Mouse (Mus musculus) c-Kit-positive CD71-positive TER-119-negative erythroid progenitor cells, embryonic 14.5 days (primary cell): Measurements from ENCODE around the gene Npas3.

Experiments
- DNase-seq: peaks from one replicate; pipeline ENCODE4 v3.0.0-alpha.2; 2013; ENCODE audit warnings: low read depth

The Npas3 gene

GRCm38 (mm10) chr12:53295747-53296146 is 47.3 kb downstream of the Npas3 start:
- DNase-seq, result no peak

- DNase-seq, result no peak
Measured at GRCm38 (mm10) chr12:53297946-53298840, 49.7 kb downstream of the Npas3 start.

GRCm38 (mm10) chr12:53300964-53301363 is 52.5 kb downstream of the Npas3 start:
- no peak for DNase-seq

DNA sequence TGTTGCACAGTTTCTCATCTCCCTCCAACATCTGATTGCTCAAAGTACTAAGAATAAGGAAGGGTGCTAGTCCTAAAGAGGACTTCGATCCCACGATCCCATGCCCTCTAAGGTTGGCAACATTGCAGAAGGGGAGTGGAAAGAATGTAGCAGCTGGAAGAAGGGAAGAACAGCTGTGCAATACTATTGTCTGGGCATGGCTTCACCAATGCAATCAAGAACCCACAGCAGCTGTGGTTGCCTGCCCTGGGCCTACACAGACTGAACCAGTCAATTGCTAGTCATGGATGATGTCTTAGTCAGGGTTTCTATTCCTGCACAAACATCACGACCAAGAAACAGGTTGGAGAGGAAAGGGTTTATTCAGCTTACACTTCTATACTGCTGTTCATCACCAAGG is 53.7 kb downstream of the Npas3 start:
- DNase-seq, result no peak

- DNase-seq, result no peak
Measured at GRCm38 (mm10) chr12:53316715-53317114, 68.2 kb downstream of the Npas3 start.

DNA sequence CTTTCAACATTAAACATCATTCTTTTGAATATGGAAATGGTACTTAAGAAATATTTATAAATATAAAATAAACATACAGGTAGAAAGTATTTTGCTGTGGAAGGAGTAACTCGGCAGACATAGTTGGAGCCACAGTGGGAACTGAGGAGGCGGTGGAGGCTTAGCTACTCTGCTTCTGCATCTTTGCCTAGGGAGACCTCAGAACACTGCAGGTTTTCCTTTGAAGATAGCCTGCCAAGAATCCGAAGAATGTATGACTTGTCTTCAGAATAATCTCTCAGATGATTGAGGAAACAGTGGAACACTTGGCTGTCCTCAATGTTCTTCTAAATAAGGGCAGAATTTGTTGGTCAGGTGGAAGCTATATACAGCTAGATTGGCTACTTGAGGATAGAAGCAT is 69.3 kb downstream of the Npas3 start:
- no peak for DNase-seq

GRCm38 (mm10) chr12:53320526-53320925 is 72.0 kb downstream of the Npas3 start:
- no peak for DNase-seq

GRCm38 (mm10) chr12:53321018-53321417 is 72.5 kb downstream of the Npas3 start:
- DNase-seq, result no peak

- no peak for DNase-seq
Measured at GRCm38 (mm10) chr12:53321944-53322343, 73.5 kb downstream of the Npas3 start.

DNA sequence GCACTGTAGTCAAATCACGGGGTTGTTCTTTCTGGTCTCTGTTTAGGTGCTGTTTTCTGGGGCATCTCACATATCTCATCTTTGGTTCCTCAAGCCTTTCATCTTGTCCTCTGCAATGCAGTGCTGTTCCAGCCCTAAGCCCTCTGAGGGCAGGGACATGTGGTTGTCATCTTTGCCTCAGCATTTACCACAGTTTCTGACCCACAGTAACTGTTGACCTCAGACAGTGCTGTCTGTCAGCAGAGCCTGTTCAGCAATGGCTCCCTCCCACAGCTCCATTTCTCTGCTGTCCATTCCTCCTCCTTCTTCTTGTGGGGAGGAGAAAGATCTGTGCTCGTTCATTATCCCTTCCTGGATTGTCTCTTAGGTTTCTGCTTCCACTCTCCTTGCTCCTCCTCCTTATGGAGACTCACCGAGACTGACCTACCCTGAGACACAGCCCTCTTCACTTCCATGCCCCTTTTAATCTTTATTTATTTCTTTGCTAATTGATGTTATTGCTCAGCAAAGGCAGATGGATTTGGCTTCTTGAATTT is 79.2 kb downstream of the Npas3 start:
- DNase-seq, result no peak

DNA sequence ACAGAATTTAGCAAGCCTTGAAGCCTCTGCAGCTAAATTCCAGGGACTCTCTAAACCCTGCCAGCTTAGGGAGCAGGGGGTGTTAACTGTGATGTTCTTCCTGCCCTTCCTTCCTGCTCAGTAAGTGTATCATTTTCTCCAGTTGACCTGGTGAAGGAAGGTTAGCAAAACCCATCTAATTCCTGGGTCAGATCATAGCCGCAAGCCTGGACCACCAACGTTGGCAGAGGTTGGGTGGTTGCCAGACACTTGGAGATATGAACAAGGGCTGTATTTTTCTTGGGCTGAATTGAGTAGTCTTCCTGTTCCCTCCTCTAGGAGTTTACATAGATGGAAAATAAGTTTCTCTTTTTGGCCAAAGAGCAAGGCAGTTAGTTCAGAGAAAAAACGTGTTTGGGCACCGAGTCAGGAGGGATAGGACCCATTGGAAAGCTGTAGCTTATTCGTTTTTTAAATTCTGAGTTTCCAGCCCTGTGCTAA is 79.8 kb downstream of the Npas3 start:
- DNase-seq, result no peak

DNA sequence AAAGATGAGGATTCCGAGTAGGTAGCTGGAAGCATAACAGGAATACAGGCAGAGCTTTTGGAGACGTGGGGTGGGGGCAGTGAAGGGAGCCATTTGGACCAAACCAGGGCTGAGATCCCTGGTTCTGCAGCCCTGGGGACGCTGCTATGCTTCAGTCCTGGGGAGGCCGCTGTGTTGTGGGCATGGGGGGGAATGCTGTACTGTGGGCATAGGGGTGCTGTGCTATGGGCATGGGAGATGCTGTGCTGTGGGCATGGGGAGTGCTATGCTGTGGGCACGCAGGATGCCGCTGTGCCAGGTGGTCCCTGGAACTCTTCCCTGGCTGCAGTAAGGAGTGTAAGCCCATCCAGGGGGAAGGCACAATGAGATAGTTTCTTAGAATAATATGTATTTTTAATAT is 81.7 kb downstream of the Npas3 start:
- no peak for DNase-seq

DNA sequence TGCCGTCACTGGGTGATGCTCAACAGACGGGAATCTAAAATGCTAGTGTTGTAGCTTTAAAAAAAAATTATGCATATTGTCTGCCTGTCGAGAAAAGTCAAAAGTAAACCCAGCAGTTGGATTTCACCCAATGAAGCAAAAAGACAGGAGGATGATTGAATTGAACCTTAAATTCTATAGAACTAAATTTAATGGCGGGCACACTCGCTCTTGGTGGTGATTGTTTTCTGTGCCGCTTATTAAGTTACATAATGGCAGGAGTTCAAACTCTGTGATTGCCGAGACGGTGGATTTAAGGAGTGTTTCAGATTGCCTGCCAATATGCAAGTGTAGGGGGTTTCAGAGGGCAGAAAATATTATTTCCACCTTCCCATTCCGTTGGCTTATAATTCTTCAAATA is 82.9 kb downstream of the Npas3 start:
- DNase-seq, result no peak

- DNase-seq, result no peak
Measured at GRCm38 (mm10) chr12:53331800-53332199, 83.3 kb downstream of the Npas3 start.

DNA sequence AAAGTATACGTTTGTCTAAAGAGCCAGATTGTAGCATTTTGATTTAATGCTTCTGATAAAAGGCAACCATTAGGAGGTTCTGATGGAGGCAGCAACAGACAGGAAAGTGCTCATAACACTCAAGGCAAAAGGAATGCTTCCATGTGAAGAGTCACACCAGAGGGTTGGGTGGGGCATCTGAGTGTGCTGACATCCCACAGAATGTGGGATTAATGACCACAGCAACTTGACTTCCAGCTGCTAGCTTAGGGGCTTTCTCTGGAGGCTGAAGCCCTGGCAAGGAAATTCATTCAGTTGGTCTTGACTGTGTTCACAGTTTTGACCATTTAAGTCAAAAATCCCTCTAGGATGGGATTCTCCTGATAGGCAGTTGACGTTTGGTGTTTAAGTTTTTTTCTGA is 84.8 kb downstream of the Npas3 start:
- no peak for DNase-seq

- DNase-seq, result no peak
Measured at GRCm38 (mm10) chr12:53338349-53338948, 90.0 kb downstream of the Npas3 start.

GRCm38 (mm10) chr12:53342741-53343140 is 94.3 kb downstream of the Npas3 start:
- no peak for DNase-seq

DNA sequence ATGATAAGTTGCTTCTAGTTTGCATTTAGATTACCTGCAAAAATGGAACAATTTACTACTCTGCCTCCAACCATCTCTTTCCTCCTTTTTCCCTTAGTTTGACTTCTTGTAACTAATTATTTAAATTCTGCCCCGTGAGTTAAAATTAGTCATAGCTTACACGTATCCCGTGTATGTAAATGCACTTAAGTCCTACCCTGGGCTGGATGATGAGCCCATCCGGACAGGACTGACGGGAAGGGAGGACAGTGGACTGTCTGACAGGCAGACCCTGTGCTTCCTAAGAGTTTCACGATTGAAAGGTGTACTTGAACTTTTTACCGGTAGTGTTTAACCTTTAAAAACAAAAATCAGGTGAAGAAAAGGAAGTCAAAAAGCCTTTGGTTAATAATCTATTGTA is 103.4 kb downstream of the Npas3 start:
- no peak for DNase-seq

- DNase-seq, result no peak
Measured at GRCm38 (mm10) chr12:53365751-53366150, 117.3 kb downstream of the Npas3 start.

DNA sequence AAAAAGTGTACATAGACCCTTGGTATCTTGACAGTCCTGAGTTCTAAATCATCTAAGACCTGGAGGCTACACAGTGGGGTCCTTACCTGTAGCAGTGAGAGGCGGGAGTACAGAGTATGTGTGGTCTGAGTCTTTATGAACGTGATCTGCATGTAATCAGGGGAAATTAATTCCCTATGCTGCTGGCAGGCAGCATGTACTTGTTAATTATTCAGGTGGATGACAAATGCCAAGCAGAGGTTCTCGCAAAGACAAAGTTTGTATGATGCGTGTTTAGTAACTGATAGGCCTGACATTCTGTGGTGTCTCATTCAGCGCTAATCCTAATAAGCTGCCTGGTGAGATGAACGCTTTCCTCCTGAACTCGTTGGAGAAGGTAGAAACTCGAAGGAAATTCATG is 136.4 kb downstream of the Npas3 start:
- DNase-seq, result no peak

DNA sequence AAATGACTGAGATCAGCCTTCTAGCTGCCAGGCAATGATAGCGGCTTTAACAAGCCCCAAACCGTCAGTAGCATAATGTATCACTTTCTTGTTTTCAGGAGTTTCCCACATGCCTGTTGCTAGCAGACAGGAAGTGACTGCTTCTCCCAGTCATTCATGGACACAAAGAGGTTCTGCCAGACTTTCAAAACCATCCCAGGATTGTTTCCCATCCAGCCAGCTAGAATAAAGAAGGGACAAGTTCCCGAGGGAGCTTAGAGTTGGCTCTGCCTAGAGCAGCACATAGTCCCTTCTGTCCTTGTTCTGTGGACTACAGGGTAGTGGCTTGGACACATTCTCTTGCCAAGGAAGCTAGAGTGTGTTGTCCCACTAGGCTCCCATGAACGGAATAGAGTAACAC is 157.4 kb downstream of the Npas3 start:
- no peak for DNase-seq

GRCm38 (mm10) chr12:53407776-53408175 is 159.3 kb downstream of the Npas3 start:
- no peak for DNase-seq

GRCm38 (mm10) chr12:53409711-53410110 is 161.2 kb downstream of the Npas3 start:
- DNase-seq, result no peak
